Mouse (Mus musculus) MEL (cell line): ENCODE measurements at regions not wholly inside any gene's neighbourhood (a gene's known extent, or its start where the extent isn't known, plus 50 kb on each side); places are given as distances from the start of the nearest gene placed in this dataset.

Source experiments
- DNase-seq: peaks from one replicate; pipeline ENCODE4 v3.0.0; 2011; ENCODE audit warnings: low read depth, low spot score
- H3K27ac ChIP-seq: 2 replicates; pipeline ENCODE4 v1.5.1; 2012; ENCODE audit warnings: low read depth, mild to moderate bottlenecking, control low read depth, low read length, moderate library complexity; ENCODE audit not compliant: control insufficient read depth
- H3K27me3 ChIP-seq, 2 experiments: fragments of 150-350 bp in 1 of 2; sonication (generic) in 1 of 2; 2 replicates each; pipeline ENCODE4 v1.6.1; 2012; ENCODE audit warnings: low read length in 2 of 2, mild to moderate bottlenecking in 2 of 2, improper control_type of control experiment in 1 of 2, moderate library complexity in 1 of 2; ENCODE audit not compliant: insufficient read depth in 2 of 2, control insufficient read depth in 1 of 2
- H3K36me3 ChIP-seq, 2 experiments: 2 replicates each; pipeline ENCODE4 v1.6.1; 2012 to 2014; ENCODE audit warnings: low read length in 2 of 2, improper control_type of control experiment in 1 of 2, inconsistent platforms in 1 of 2, mild to moderate bottlenecking in 1 of 2; ENCODE audit not compliant: insufficient read depth in 2 of 2, control insufficient read depth in 1 of 2
- H3K4me1 ChIP-seq, 2 experiments: fragments of 150-350 bp in 1 of 2; sonication (generic) in 1 of 2; 2 replicates each; pipeline ENCODE4 v1.6.1; 2012; ENCODE audit warnings: low read length in 2 of 2, improper control_type of control experiment in 1 of 2, mild to moderate bottlenecking in 1 of 2; ENCODE audit not compliant: insufficient read depth in 2 of 2, control insufficient read depth in 1 of 2
- H3K4me3 ChIP-seq, 2 experiments: fragments of 150-350 bp in 1 of 2; sonication (generic) in 1 of 2; 2 replicates each; pipeline ENCODE4 v1.5.1; 2012; ENCODE audit warnings: low read depth in 2 of 2, low read length in 2 of 2, mild to moderate bottlenecking in 2 of 2, moderate library complexity in 2 of 2, control low read depth in 1 of 2, improper control_type of control experiment in 1 of 2; ENCODE audit not compliant: control insufficient read depth in 1 of 2, insufficient read depth in 1 of 2
- H3K79me2 ChIP-seq: 2 replicates; pipeline ENCODE4 v1.6.1; 2012; ENCODE audit warnings: mild to moderate bottlenecking, low read length, moderate library complexity; ENCODE audit not compliant: control insufficient read depth, poor library complexity, insufficient read depth
- H3K9ac ChIP-seq: 2 replicates; pipeline ENCODE4 v1.6.1; 2012; ENCODE audit warnings: low read depth, mild to moderate bottlenecking, control low read depth, low read length, moderate library complexity; ENCODE audit not compliant: control insufficient read depth, poor library complexity, severe bottlenecking
- H3K9me3 ChIP-seq: fragments of 150-350 bp; sonication (generic); replicated peaks from 2 replicates; pipeline ENCODE4 v1.6.1; 2012; ENCODE audit warnings: mild to moderate bottlenecking, low read length, improper control_type of control experiment, moderate library complexity; ENCODE audit not compliant: insufficient read depth
- CHD1 ChIP-seq: IDR thresholded peaks from 2 replicates; pipeline ENCODE4 v1.6.1; 2012; ENCODE audit warnings: low read depth, mild to moderate bottlenecking, inconsistent platforms, low read length, improper control_type of control experiment
- CHD2 ChIP-seq: IDR thresholded peaks from 2 replicates; pipeline ENCODE4 v1.6.1; 2011; ENCODE audit warnings: low read length, improper control_type of control experiment
- E2F4 ChIP-seq: IDR thresholded peaks from 2 replicates; pipeline ENCODE4 v1.6.1; 2011; ENCODE audit warnings: low read depth, low read length, improper control_type of control experiment, borderline replicate concordance
- EP300 ChIP-seq, 2 experiments: IDR thresholded peaks; 2 replicates each; pipeline ENCODE4 v1.6.1; 2011; ENCODE audit warnings: improper control_type of control experiment in 2 of 2, low read length in 2 of 2, low read depth in 1 of 2, mild to moderate bottlenecking in 1 of 2
- GABPA ChIP-seq: IDR thresholded peaks from 2 replicates; pipeline ENCODE4 v1.6.1; 2012; ENCODE audit warnings: low read depth, mild to moderate bottlenecking, inconsistent platforms, low read length, improper control_type of control experiment, moderate library complexity
- GATA1 ChIP-seq: IDR thresholded peaks from 2 replicates; pipeline ENCODE4 v1.6.1; 2011; ENCODE audit warnings: low read depth, low read length, improper control_type of control experiment
- HCFC1 ChIP-seq: IDR thresholded peaks from 2 replicates; pipeline ENCODE4 v1.6.1; 2012; ENCODE audit warnings: low read depth, mild to moderate bottlenecking, inconsistent platforms, low read length, improper control_type of control experiment, moderate library complexity
- KAT2A ChIP-seq: conservative IDR thresholded peaks from 2 replicates; pipeline ENCODE4 v1.6.1; 2012; ENCODE audit warnings: low read depth, low read length, improper control_type of control experiment, inconsistent platforms
- MAFK ChIP-seq: IDR thresholded peaks from 2 replicates; pipeline ENCODE4 v1.6.1; 2011; ENCODE audit warnings: low read depth, mild to moderate bottlenecking, low read length, improper control_type of control experiment, borderline replicate concordance
- MAX ChIP-seq: IDR thresholded peaks from 2 replicates; pipeline ENCODE4 v1.6.1; 2011; ENCODE audit warnings: low read length, improper control_type of control experiment
- MAZ ChIP-seq: IDR thresholded peaks from 2 replicates; pipeline ENCODE4 v1.6.1; 2012; ENCODE audit warnings: low read depth, mild to moderate bottlenecking, inconsistent platforms, low read length, improper control_type of control experiment
- MEF2A ChIP-seq: IDR thresholded peaks from 2 replicates; pipeline ENCODE4 v1.6.1; 2014; ENCODE audit warnings: low read depth, mild to moderate bottlenecking, inconsistent platforms, low read length, improper control_type of control experiment; ENCODE audit not compliant: poor library complexity, insufficient replicate concordance, severe bottlenecking; ENCODE audit errors: extremely low read depth
- MXI1 ChIP-seq: IDR thresholded peaks from 2 replicates; pipeline ENCODE4 v1.6.1; 2011; ENCODE audit warnings: mild to moderate bottlenecking, low read depth, low read length, improper control_type of control experiment
- MYB ChIP-seq: IDR thresholded peaks from 2 replicates; pipeline ENCODE4 v1.6.1; 2011; ENCODE audit warnings: mild to moderate bottlenecking, low read depth, low read length, improper control_type of control experiment
- NRF1 ChIP-seq: IDR thresholded peaks from 2 replicates; pipeline ENCODE4 v1.6.1; 2014; ENCODE audit warnings: low read depth, mild to moderate bottlenecking, inconsistent platforms, low read length, improper control_type of control experiment, moderate library complexity; ENCODE audit not compliant: poor library complexity, insufficient read depth, severe bottlenecking
- POLR2A ChIP-seq, 2 experiments: IDR thresholded peaks; 2 replicates each; pipeline ENCODE4 v1.6.1; 2011 to 2012; ENCODE audit warnings: low read length in 2 of 2, mild to moderate bottlenecking in 2 of 2, control low read depth in 1 of 2, improper control_type of control experiment in 1 of 2, low read depth in 1 of 2, moderate library complexity in 1 of 2; ENCODE audit not compliant: control insufficient read depth in 1 of 2, insufficient read depth in 1 of 2, poor library complexity in 1 of 2
- POLR2AphosphoS5 ChIP-seq: IDR thresholded peaks from 2 replicates; pipeline ENCODE4 v1.6.1; 2012; ENCODE audit warnings: low read depth, borderline replicate concordance, mild to moderate bottlenecking, inconsistent platforms, low read length, moderate library complexity, mixed read lengths
- RAD21 ChIP-seq: IDR thresholded peaks from 2 replicates; pipeline ENCODE4 v1.6.1; 2011; ENCODE audit warnings: mild to moderate bottlenecking, low read depth, low read length, improper control_type of control experiment
- RCOR1 ChIP-seq: IDR thresholded peaks from 2 replicates; pipeline ENCODE4 v1.6.1; 2012; ENCODE audit warnings: low read depth, mild to moderate bottlenecking, inconsistent platforms, low read length, improper control_type of control experiment
- SIN3A ChIP-seq: IDR thresholded peaks from 2 replicates; pipeline ENCODE4 v1.6.1; 2012; ENCODE audit warnings: low read length, improper control_type of control experiment, inconsistent platforms
- TAL1 ChIP-seq: IDR thresholded peaks from 2 replicates; pipeline ENCODE4 v1.6.1; 2012; ENCODE audit warnings: mild to moderate bottlenecking, inconsistent platforms, low read length, moderate library complexity, mixed read lengths
- TBP ChIP-seq: IDR thresholded peaks from 2 replicates; pipeline ENCODE4 v1.8.0; 2011; ENCODE audit warnings: low read depth, low read length, improper control_type of control experiment
- TCF12 ChIP-seq: IDR thresholded peaks from 2 replicates; pipeline ENCODE4 v1.6.1; 2014; ENCODE audit warnings: low read depth, mild to moderate bottlenecking, inconsistent platforms, low read length, improper control_type of control experiment, moderate library complexity
- ZNF384 ChIP-seq: IDR thresholded peaks from 2 replicates; pipeline ENCODE4 v1.6.1; 2012; ENCODE audit warnings: low read depth, mild to moderate bottlenecking, inconsistent platforms, low read length, improper control_type of control experiment

- no peaks in the 10 kb centered on the region for H3K36me3 ChIP-seq
- no peak for DNase-seq
Measured at GRCm38 (mm10) chr1:77600509-77600908, 85.6 kb upstream of the Epha4 start.

GRCm38 (mm10) chr1:77592649-77593048 is 77.8 kb upstream of the Epha4 start:
- TF ChIP-seq MAFK, result no peak
- no peak for TF ChIP-seq SIN3A
- no peak for TF ChIP-seq GABPA
- TF ChIP-seq GATA1, result no peak
- no peak for TF ChIP-seq MXI1
- no peak for TF ChIP-seq MAZ
- no peak for TF ChIP-seq CHD2
- no peak for TF ChIP-seq EP300 (IDR thresholded peaks at IDR 0.05; ENCODE audit: low read depth in 1 of 2, low read length in 2 of 2)
- no peak for TF ChIP-seq TBP
- TF ChIP-seq TCF12, result no peak
- no peak for TF ChIP-seq RAD21
- TF ChIP-seq MAX, result no peak
- no peak for TF ChIP-seq MYB
- TF ChIP-seq KAT2A, result no peak
- TF ChIP-seq HCFC1, result no peak
- no peak for TF ChIP-seq RCOR1
- TF ChIP-seq NRF1, result no peak
- no peak for TF ChIP-seq MEF2A
- no peak for TF ChIP-seq POLR2AphosphoS5
- no peak for DNase-seq
- no peak overlapping the region for H3K4me3 ChIP-seq
- H3K27me3 ChIP-seq, result no peaks in the 10 kb centered on the region
- H3K4me1 ChIP-seq, result no peaks in the 10 kb centered on the region
- H3K79me2 ChIP-seq, result no peaks in the 10 kb centered on the region
- H3K27ac ChIP-seq, result no peak overlapping the region
- H3K9ac ChIP-seq, result no peak overlapping the region
- no peaks in the 10 kb centered on the region for H3K9me3 ChIP-seq
- no peaks in the 10 kb centered on the region for H3K36me3 ChIP-seq

More at GRCm38 (mm10) chr1:77600509-77600908, 85.6 kb upstream of the Epha4 start:
- no peaks in the 10 kb centered on the region for H3K9me3 ChIP-seq
- no peaks in the 10 kb centered on the region for H3K79me2 ChIP-seq
- H3K4me1 ChIP-seq, result no peaks in the 10 kb centered on the region
- no peaks in the 10 kb centered on the region for H3K27me3 ChIP-seq
- TF ChIP-seq EP300 (IDR thresholded peaks at IDR 0.05; ENCODE audit: low read depth in 1 of 2, low read length in 2 of 2), result no peak
- TF ChIP-seq CHD2, result no peak
- TF ChIP-seq E2F4, result no peak
- TF ChIP-seq CHD1, result no peak
- no peak for TF ChIP-seq POLR2A (IDR thresholded peaks at IDR 0.05; ENCODE audit: control insufficient read depth in 1 of 2, insufficient read depth in 1 of 2, low read depth in 1 of 2, low read length in 2 of 2, poor library complexity in 1 of 2)
- no peak for TF ChIP-seq ZNF384
- no peak for TF ChIP-seq MYB
- TF ChIP-seq TAL1, result no peak
- no peak for TF ChIP-seq TBP
- H3K9ac ChIP-seq, result no peak overlapping the region
- no peak overlapping the region for H3K4me3 ChIP-seq
- no peak overlapping the region for H3K27ac ChIP-seq
